Mouse (Mus musculus): ENCODE measurements around the gene Itih2. TPM values are rescaled to one million over a fixed set of nuclear protein-coding genes. Genes with fewer than 3 reads are reported as not detected.
A peak's percentile ranks its signal among the peaks of the same experiment; 100 is the strongest.

Itih2 gene
- polyA plus RNA-seq, 1 experiment: not detected

- TF ChIP-seq POLR2A (IDR thresholded peaks at IDR 0.05; ENCODE audit: low read depth, low read length): no peak
- Histone ChIP-seq H3K27ac (ENCODE audit: insufficient read depth, low read depth, low read length) (no peak overlapping the region), H3K4me3 (ENCODE audit: low read depth, low read length) (no peak overlapping the region), H3K4me1 (ENCODE audit: control insufficient read depth, insufficient read depth, insufficient read length, low read length) (no peaks in the 10 kb centered on the region), H3K36me3 (ENCODE audit: control insufficient read depth, insufficient read depth, low read length) (no peaks in the 10 kb centered on the region), H3K27me3 (ENCODE audit: control insufficient read depth, insufficient read depth, low read length) (no peaks in the 10 kb centered on the region)
- WGBS: 57% methylated on average over 3 of the region's 3 CpGs
These were observed 9.4 kb downstream of the Itih2 start for GRCm38 (mm10) chr2:10121826-10122225.

GRCm38 (mm10) chr2:10119276-10119675 lies 11.9 kb downstream of the Itih2 start:
- no peaks in the 10 kb centered on the region for H3K36me3 ChIP-seq (ENCODE audit: control insufficient read depth, insufficient read depth, low read length)
- 75% methylated on average over 8 of the region's 8 CpGs for WGBS
- TF ChIP-seq CTCF (IDR thresholded peaks at IDR 0.05; ENCODE audit: extremely low read depth, insufficient read length, insufficient replicate concordance, low read depth, low read length): no peak
- no peak for TF ChIP-seq POLR2A (IDR thresholded peaks at IDR 0.05; ENCODE audit: low read depth, low read length)
- no peak overlapping the region for H3K4me3 ChIP-seq (ENCODE audit: low read depth, low read length)
- no peaks in the 10 kb centered on the region for H3K27me3 ChIP-seq (ENCODE audit: control insufficient read depth, insufficient read depth, low read length)
- H3K4me1 ChIP-seq (ENCODE audit: control insufficient read depth, insufficient read depth, insufficient read length, low read length): no peaks in the 10 kb centered on the region
- H3K27ac ChIP-seq (ENCODE audit: insufficient read depth, low read depth, low read length): no peak overlapping the region

DNA sequence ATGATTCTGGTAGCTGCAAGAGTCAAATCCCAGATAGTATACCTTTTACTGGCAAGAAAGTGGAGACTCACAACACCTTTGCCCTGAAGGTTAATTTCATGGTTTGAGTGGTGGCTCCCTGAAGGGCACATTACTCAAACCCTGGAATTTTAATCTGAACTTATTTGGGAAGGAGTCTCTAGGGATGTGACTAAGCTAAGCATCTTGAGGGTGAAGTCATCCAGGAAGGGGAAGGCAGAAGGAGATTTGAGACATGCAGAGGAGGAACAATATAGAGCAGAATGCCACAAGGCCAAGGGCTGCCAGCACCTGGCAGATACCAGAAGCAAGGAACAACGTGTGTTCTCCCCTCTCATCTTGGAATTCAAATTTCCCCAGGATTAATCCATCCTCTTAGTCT lies 12.4 kb downstream of the Itih2 start:
- H3K27ac ChIP-seq (ENCODE audit: insufficient read depth, low read depth, low read length): no peak overlapping the region
- no peaks in the 10 kb centered on the region for H3K4me1 ChIP-seq (ENCODE audit: control insufficient read depth, insufficient read depth, insufficient read length, low read length)
- no peaks in the 10 kb centered on the region for H3K36me3 ChIP-seq (ENCODE audit: control insufficient read depth, insufficient read depth, low read length)
- TF ChIP-seq POLR2A (IDR thresholded peaks at IDR 0.05; ENCODE audit: low read depth, low read length) (no peak), CTCF (IDR thresholded peaks at IDR 0.05; ENCODE audit: extremely low read depth, insufficient read length, insufficient replicate concordance, low read depth, low read length) (no peak)
- H3K4me3 ChIP-seq (ENCODE audit: low read depth, low read length): no peak overlapping the region
- H3K27me3 ChIP-seq (ENCODE audit: control insufficient read depth, insufficient read depth, low read length): no peaks in the 10 kb centered on the region
- 65% methylated on average over 1 of the region's 1 CpGs for WGBS

DNA sequence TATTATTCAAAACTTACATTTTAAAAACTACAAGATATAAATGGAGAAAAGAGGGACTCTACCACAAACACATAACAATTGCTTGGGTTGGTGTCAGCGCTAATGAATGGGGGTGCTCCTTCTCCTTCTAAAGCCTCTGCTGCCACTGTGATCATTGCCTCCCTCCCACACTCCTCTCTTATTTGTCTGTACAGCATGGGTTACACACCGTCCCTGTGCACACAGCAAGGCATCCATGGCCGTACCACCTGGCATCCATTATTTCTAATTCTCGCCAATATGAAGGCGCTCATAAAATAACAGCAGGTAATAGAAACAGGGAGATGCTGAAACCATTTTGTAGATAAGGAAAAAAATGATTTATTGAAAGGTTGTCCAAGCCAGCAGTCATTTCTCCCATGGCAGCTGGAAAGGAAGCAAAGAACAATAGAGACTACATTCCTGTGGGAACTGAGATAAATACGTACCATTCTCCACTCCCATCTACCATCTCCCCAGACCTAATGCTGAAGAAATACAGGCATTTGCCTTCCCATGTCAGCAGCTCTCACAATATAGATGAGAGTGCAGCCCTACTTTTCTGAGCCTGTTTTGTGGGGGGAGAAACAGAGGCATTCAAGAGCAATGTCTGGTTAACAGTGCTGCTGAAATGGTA lies 22.5 kb downstream of the Itih2 start:
- no peaks in the 10 kb centered on the region for H3K36me3 ChIP-seq (ENCODE audit: control insufficient read depth, insufficient read depth, low read length)
- H3K4me3 ChIP-seq (ENCODE audit: low read depth, low read length): no peak overlapping the region
- no peaks in the 10 kb centered on the region for H3K4me1 ChIP-seq (ENCODE audit: control insufficient read depth, insufficient read depth, insufficient read length, low read length)
- H3K27me3 ChIP-seq (ENCODE audit: control insufficient read depth, insufficient read depth, low read length): no peaks in the 10 kb centered on the region
- TF ChIP-seq POLR2A (IDR thresholded peaks at IDR 0.05; ENCODE audit: low read depth, low read length) (no peak), CTCF (IDR thresholded peaks at IDR 0.05; ENCODE audit: extremely low read depth, insufficient read length, insufficient replicate concordance, low read depth, low read length) (no peak)
- WGBS: 64% methylated on average over 6 of the region's 6 CpGs
- H3K27ac ChIP-seq (ENCODE audit: insufficient read depth, low read depth, low read length): no peak overlapping the region

- TF ChIP-seq CTCF (IDR thresholded peaks at IDR 0.05; ENCODE audit: extremely low read depth, insufficient read length, insufficient replicate concordance, low read depth, low read length): peak; percentile 57; the same call in 1 of the 2 replicates
- TF ChIP-seq POLR2A (IDR thresholded peaks at IDR 0.05; ENCODE audit: low read depth, low read length): no peak
- H3K27ac ChIP-seq (ENCODE audit: insufficient read depth, low read depth, low read length): no peak overlapping the region
- H3K4me3 ChIP-seq (ENCODE audit: low read depth, low read length): no peak overlapping the region
- H3K36me3 ChIP-seq (ENCODE audit: control insufficient read depth, insufficient read depth, low read length): no peaks in the 10 kb centered on the region
- no peaks in the 10 kb centered on the region for H3K27me3 ChIP-seq (ENCODE audit: control insufficient read depth, insufficient read depth, low read length)
- H3K4me1 ChIP-seq (ENCODE audit: control insufficient read depth, insufficient read depth, insufficient read length, low read length): no peaks in the 10 kb centered on the region
- 19% methylated on average over 6 of the region's 6 CpGs for WGBS
These were observed 30.0 kb downstream of the Itih2 start for GRCm38 (mm10) chr2:10101180-10101579.

DNA sequence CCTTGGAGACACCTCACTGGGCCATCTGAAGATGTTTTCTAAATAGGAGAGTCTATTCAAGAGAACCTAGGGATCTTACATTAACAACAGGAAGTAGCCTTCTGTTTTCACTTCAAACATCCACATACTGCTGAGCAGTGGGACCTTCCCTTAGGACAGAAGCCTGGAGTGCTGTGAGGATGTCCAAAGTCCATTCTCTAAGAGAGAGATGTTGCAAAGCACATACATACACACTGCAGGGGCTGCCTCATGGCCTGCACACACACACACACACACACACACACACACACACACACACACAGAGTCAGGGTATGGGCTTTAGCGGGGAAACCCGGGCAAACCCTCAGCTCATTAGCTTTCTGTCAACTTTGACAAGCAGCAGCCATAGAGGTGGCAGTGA lies 30.7 kb downstream of the Itih2 start:
- Histone ChIP-seq H3K4me1 (ENCODE audit: control insufficient read depth, insufficient read depth, insufficient read length, low read length) (no peaks in the 10 kb centered on the region), H3K4me3 (ENCODE audit: low read depth, low read length) (no peak overlapping the region), H3K27me3 (ENCODE audit: control insufficient read depth, insufficient read depth, low read length) (no peaks in the 10 kb centered on the region), H3K27ac (ENCODE audit: insufficient read depth, low read depth, low read length) (no peak overlapping the region), H3K36me3 (ENCODE audit: control insufficient read depth, insufficient read depth, low read length) (no peaks in the 10 kb centered on the region)
- WGBS: 62% methylated on average over 2 of the region's 2 CpGs
- no peak for TF ChIP-seq POLR2A (IDR thresholded peaks at IDR 0.05; ENCODE audit: low read depth, low read length)

DNA sequence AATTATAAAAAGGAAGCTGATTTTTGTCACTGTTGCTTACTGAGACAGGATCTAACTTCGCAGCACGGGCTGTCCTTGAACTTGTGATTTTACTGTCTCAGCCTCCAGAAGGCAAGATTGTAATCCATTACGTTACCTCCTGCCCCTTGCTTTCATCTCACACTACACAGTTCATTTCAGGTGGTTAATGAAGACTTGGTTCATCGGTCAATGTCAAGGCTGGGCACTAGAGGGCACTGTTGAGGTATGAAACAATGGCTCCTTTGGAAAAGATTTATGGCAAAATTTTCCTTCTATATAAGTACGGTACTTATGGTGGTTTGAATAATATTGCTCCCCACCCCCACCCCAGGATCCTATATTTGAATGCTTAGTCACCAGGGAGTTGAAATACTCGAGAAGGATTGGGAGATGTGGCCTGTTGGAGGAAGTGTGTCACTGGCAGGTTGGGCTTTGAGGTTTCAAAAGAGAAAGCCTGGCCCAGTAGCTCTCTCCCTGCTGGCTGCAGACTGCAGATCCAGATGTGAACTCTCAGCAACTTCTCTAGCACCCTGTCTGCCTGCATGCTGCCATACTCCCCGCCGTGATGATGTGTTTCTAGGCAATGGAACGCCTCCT lies 32.5 kb downstream of the Itih2 start:
- no peaks in the 10 kb centered on the region for H3K27me3 ChIP-seq (ENCODE audit: control insufficient read depth, insufficient read depth, low read length)
- WGBS: 37% methylated on average over 9 of the region's 9 CpGs
- TF ChIP-seq POLR2A (IDR thresholded peaks at IDR 0.05; ENCODE audit: low read depth, low read length): no peak
- no peak for TF ChIP-seq CTCF (IDR thresholded peaks at IDR 0.05; ENCODE audit: extremely low read depth, insufficient read length, insufficient replicate concordance, low read depth, low read length)
- no peaks in the 10 kb centered on the region for H3K4me1 ChIP-seq (ENCODE audit: control insufficient read depth, insufficient read depth, insufficient read length, low read length)
- H3K27ac ChIP-seq (ENCODE audit: insufficient read depth, low read depth, low read length): no peak overlapping the region
- H3K36me3 ChIP-seq (ENCODE audit: control insufficient read depth, insufficient read depth, low read length): no peaks in the 10 kb centered on the region
- H3K4me3 ChIP-seq (ENCODE audit: low read depth, low read length): no peak overlapping the region
